Mouse (Mus musculus) erythroblast, embryonic 14.5 days (primary cell): ENCODE measurements around the gene Sarm1.

Experiments used
- GATA1 ChIP-seq: IDR thresholded peaks from 2 replicates; pipeline ENCODE4 v1.6.1; 2012; ENCODE audit warnings: low read length, inconsistent platforms, mixed read lengths
- TAL1 ChIP-seq: IDR thresholded peaks from 3 replicates; pipeline ENCODE4 v1.6.1; 2012; ENCODE audit warnings: low read length, inconsistent platforms, mixed read lengths

- TF ChIP-seq TAL1 = no peak
- TF ChIP-seq GATA1 = no peak
Measured at GRCm38 (mm10) chr11:78528714-78529113, 31.2 kb upstream of the Sarm1 start.
